ENCODE assay signal across 8 mouse cellular contexts in the genomic region with DNA sequence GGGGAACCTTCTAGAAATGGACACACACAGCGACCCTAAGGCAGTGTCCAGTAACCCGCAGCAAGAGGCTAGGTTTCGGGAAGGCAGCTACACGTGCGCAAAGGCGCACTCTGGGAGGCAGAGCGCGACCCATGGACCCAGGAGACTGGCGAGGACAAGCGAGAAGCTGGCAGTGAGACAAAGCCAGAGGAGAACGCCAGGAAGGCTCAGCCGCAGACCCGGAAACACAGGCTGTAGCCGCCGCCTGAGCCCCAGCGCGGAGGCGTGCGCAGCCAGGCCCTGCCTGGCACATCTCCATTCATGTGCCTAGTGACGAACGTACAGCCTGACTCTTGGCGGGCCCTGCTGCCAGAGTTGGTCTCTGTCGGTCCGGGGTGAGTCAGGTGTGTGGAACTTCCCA. TPM values are rescaled to one million over a fixed set of nuclear protein-coding genes. Genes with fewer than 3 reads are reported as not detected.
DNase-seq lines count a peak whose midpoint lies in the region; ATAC-seq and TF ChIP-seq lines count a peak whose summit lies in the region.

No protein-coding gene starts in this region.

- peak overlapping the region; percentile 44; the same call in 1 of the 2 replicates for H3K4me3 ChIP-seq in spleen, adult 2 months (ENCODE audit: extremely low read depth, insufficient read depth, insufficient read length)
- peak overlapping the region; percentile 71 for H3K4me3 ChIP-seq in heart, embryonic 10.5 days
- peak overlapping the region; percentile 66 for H3K4me3 ChIP-seq in lung, embryonic 16.5 days (ENCODE audit: low read length)

- peak in 1 of 2 experiments; percentile 11 for DNase-seq in spleen, adult 2 months (ENCODE audit: low read depth in 1 of 2, low spot score in 2 of 2)
- no peak for DNase-seq in spleen, adult 12 weeks (ENCODE audit: low spot score)
- DNase-seq in heart, embryonic 10.5 days (ENCODE audit: low spot score), result no peak
- peak; percentile 66 for DNase-seq in kidney, adult 18-20 months
- peak; percentile 7 to 34 for DNase-seq in spleen, postnatal 10 days (ENCODE audit: low spot score in 2 of 2)
- DNase-seq in layer of hippocampus, adult 8-10 months (ENCODE audit: low spot score in 2 of 2), result no peak

- 6% methylated on average over 24 of the region's 24 CpGs for WGBS in spleen, adult 2 months
- WGBS in heart, embryonic 10.5 days, result 4% methylated on average over 24 of the region's 24 CpGs
- 7% methylated on average over 24 of the region's 24 CpGs for WGBS in lung, embryonic 16.5 days

- peak overlapping the region; percentile 56 for H3K9ac ChIP-seq in lung, embryonic 16.5 days (ENCODE audit: low read length)

- H3K4me1 ChIP-seq in spleen, adult 2 months (ENCODE audit: control insufficient read depth, insufficient read depth, insufficient read length), result peaks cover 16% of the 10 kb centered on the region; the same call in 1 of the 2 replicates
- peaks cover 60% of the 10 kb centered on the region for H3K4me1 ChIP-seq in heart, embryonic 10.5 days
- H3K4me1 ChIP-seq in lung, embryonic 16.5 days (replicated peaks; ENCODE audit: control insufficient read depth, insufficient read depth, low read length), result peaks cover 43% of the 10 kb centered on the region

- peak; percentile 50 for ATAC-seq in common myeloid progenitor, adult 5-6 weeks (replicated peaks; ENCODE audit: low read depth, poor library complexity, severe bottlenecking)
- peak; percentile 41 for ATAC-seq in lung, embryonic 16.5 days (ENCODE audit: low read depth)

- H3K27ac ChIP-seq in spleen, adult 2 months (ENCODE audit: insufficient read depth, low read length), result peak overlapping the region; percentile 50
- H3K27ac ChIP-seq in heart, embryonic 10.5 days, result peak overlapping the region; percentile 94
- peak overlapping the region; percentile 88 for H3K27ac ChIP-seq in lung, embryonic 16.5 days (ENCODE audit: low read length)

- no peak for TF ChIP-seq POLR2A in spleen, adult 2 months (IDR thresholded peaks at IDR 0.05; ENCODE audit: low read depth, low read length)

- no peaks in the 10 kb centered on the region for H3K36me3 ChIP-seq in spleen, adult 2 months (ENCODE audit: control insufficient read depth, insufficient read depth, low read length)
- no peaks in the 10 kb centered on the region for H3K36me3 ChIP-seq in heart, embryonic 10.5 days
- no peaks in the 10 kb centered on the region for H3K36me3 ChIP-seq in lung, embryonic 16.5 days (ENCODE audit: control insufficient read depth, insufficient read depth, low read length)

- 0 out of 2 replicates have a peak, but pooled peaks cover 2% of the 10 kb centered on the region for H3K27me3 ChIP-seq in spleen, adult 2 months (ENCODE audit: control insufficient read depth, insufficient read depth, low read length)
- H3K27me3 ChIP-seq in heart, embryonic 10.5 days (ENCODE audit: insufficient read depth, poor library complexity, severe bottlenecking), result peaks cover 97% of the 10 kb centered on the region
- H3K27me3 ChIP-seq in lung, embryonic 16.5 days (ENCODE audit: control insufficient read depth, insufficient read depth, low read depth, low read length), result peaks cover 55% of the 10 kb centered on the region

- no peaks in the 10 kb centered on the region for H3K9me3 ChIP-seq in heart, embryonic 10.5 days
- no peaks in the 10 kb centered on the region for H3K9me3 ChIP-seq in lung, embryonic 16.5 days (ENCODE audit: control insufficient read depth, low read length)

- TF ChIP-seq CTCF in spleen, adult 2 months (IDR thresholded peaks at IDR 0.05; ENCODE audit: extremely low read depth, insufficient read depth, insufficient read length, insufficient replicate concordance), result no peak

- peak overlapping the region; percentile 60 for H3K4me2 ChIP-seq in lung, embryonic 16.5 days (ENCODE audit: low read depth, low read length)

RNA-seq across cellular contexts. Expression of gene Bcor, which starts 30.9 kb away (rescaled TPM):
- 12.8 and 15.6 TPM in 2 replicates for polyA plus RNA-seq in spleen, adult 2 months (2012; rRNA removed)
- 41.5 and 45.0 TPM in 2 replicates for total RNA-seq in common myeloid progenitor, adult 5-6 weeks (2017)
- polyA plus RNA-seq in heart, embryonic 10.5 days (2016; fragmentation: Nextera tagmentation; extraction: Ambion mirVana), result 17.5 and 20.8 TPM in 2 replicates
- polyA plus RNA-seq in lung, embryonic 16.5 days (2015; fragmentation: Nextera tagmentation; extraction: Ambion mirVana), result 18.5 and 19.7 TPM in 2 replicates
- 10 to 100 TPM; 17.6 to 21.4 (median 20.3) TPM for total RNA-seq in layer of hippocampus, adult 8-10 months (2022)

Comparison
In these comparisons a context has a peak if more than half of its experiments do, and no peak if none do; other contexts are left out.
1. DNase-seq: peak in kidney, adult 18-20 months (single experiment) and spleen, postnatal 10 days (2 of 2); none in spleen, adult 12 weeks (single experiment), heart, embryonic 10.5 days (single experiment) and layer of hippocampus, adult 8-10 months (0 of 2).
2. Peak in every context shown above with its lines, with median percentiles within 50 percentile points of each other: H3K27ac ChIP-seq and H3K4me3 ChIP-seq.